Comparison of ENCODE assay signal across 21 mouse cellular contexts in the genomic region with DNA sequence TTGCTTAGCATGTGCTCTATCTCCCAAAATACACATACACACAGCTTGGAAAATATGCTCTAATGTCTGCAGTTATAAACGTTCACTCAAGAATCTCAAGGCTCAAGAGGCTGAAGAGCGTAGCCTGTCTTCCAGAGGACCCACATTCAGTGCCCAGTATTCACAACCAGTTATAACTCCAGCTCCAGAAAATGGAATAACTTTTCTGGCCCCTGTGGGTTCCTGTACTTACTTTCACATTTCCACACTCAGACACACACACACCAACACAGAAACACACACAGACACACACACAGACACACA. TPM values are rescaled to one million over a fixed set of nuclear protein-coding genes. Genes with fewer than 3 reads are reported as not detected.
DNase-seq lines count a peak whose midpoint lies in the region; ATAC-seq lines count a peak whose summit lies in the region.
"Had no signal": no experiment of that assay in that cellular context is flagged by ENCODE, and none has a peak within 500 bp of the region (broad histone marks: within the 10 kb centered on the region; RNA-seq: fewer than 3 reads in every experiment).

No protein-coding gene starts in this region.

- no peaks in the 10 kb centered on the region for H3K36me3 ChIP-seq in hindbrain, embryonic 13.5 days
- no peaks in the 10 kb centered on the region for H3K36me3 ChIP-seq in hindbrain, embryonic 11.5 days (ENCODE audit: control insufficient read depth, insufficient read depth, low read length)
- no peaks in the 10 kb centered on the region for H3K36me3 ChIP-seq in midbrain, embryonic 13.5 days
- no peaks in the 10 kb centered on the region for H3K36me3 ChIP-seq in midbrain, embryonic 11.5 days (ENCODE audit: control insufficient read depth, insufficient read depth, low read length)
- H3K36me3 ChIP-seq in midbrain, embryonic 16.5 days (ENCODE audit: control insufficient read depth, insufficient read depth, low read length) = no peaks in the 10 kb centered on the region
- no peaks in the 10 kb centered on the region for H3K36me3 ChIP-seq in neural tube, embryonic 15.5 days
- H3K36me3 ChIP-seq: embryonic facial prominence, embryonic 13.5 days; heart, embryonic 13.5 days had no signal

- H3K27me3 ChIP-seq in hindbrain, embryonic 13.5 days = no peaks in the 10 kb centered on the region
- no peaks in the 10 kb centered on the region for H3K27me3 ChIP-seq in hindbrain, embryonic 11.5 days (ENCODE audit: control insufficient read depth, insufficient read depth, low read length)
- no peaks in the 10 kb centered on the region for H3K27me3 ChIP-seq in midbrain, embryonic 13.5 days
- H3K27me3 ChIP-seq in midbrain, embryonic 11.5 days (ENCODE audit: control insufficient read depth, insufficient read depth, low read length) = no peaks in the 10 kb centered on the region
- no peaks in the 10 kb centered on the region for H3K27me3 ChIP-seq in midbrain, embryonic 16.5 days (ENCODE audit: control insufficient read depth, insufficient read depth, low read depth, low read length)
- no peaks in the 10 kb centered on the region for H3K27me3 ChIP-seq in neural tube, embryonic 15.5 days (replicated peaks)
- H3K27me3 ChIP-seq: embryonic facial prominence, embryonic 13.5 days; heart, embryonic 13.5 days had no signal

- peaks cover 4% of the 10 kb centered on the region for H3K4me1 ChIP-seq in hindbrain, embryonic 13.5 days (replicated peaks)
- H3K4me1 ChIP-seq in hindbrain, embryonic 11.5 days (replicated peaks; ENCODE audit: control insufficient read depth, insufficient read depth, low read length) = no peaks in the 10 kb centered on the region
- H3K4me1 ChIP-seq in midbrain, embryonic 13.5 days (replicated peaks) = peaks cover 10% of the 10 kb centered on the region
- H3K4me1 ChIP-seq in midbrain, embryonic 11.5 days (ENCODE audit: control insufficient read depth, insufficient read depth, low read length) = no peaks in the 10 kb centered on the region; the same call in 1 of the 2 replicates
- H3K4me1 ChIP-seq in midbrain, embryonic 16.5 days (ENCODE audit: control insufficient read depth, insufficient read depth, low read length) = peaks cover 13% of the 10 kb centered on the region
- H3K4me1 ChIP-seq in neural tube, embryonic 15.5 days = no peaks in the 10 kb centered on the region
- H3K4me1 ChIP-seq: heart, embryonic 13.5 days had no signal

- 0 out of 2 replicates have a peak overlapping the region, but pooled peaks have one; percentile 12 for H3K27ac ChIP-seq in hindbrain, embryonic 13.5 days
- no peak overlapping the region for H3K27ac ChIP-seq in hindbrain, embryonic 11.5 days (ENCODE audit: low read depth, low read length)
- peak overlapping the region; percentile 64; the same call in 1 of the 2 replicates for H3K27ac ChIP-seq in midbrain, embryonic 13.5 days
- no peak overlapping the region for H3K27ac ChIP-seq in midbrain, embryonic 11.5 days (ENCODE audit: low read depth, low read length)
- H3K27ac ChIP-seq in midbrain, embryonic 16.5 days (ENCODE audit: low read length) = peak overlapping the region; percentile 68
- no peak overlapping the region for H3K27ac ChIP-seq in neural tube, embryonic 15.5 days (replicated peaks)
- H3K27ac ChIP-seq: embryonic facial prominence, embryonic 13.5 days; gastrocnemius, adult 2 months; heart, embryonic 13.5 days had no signal

- no peak overlapping the region for H3K4me3 ChIP-seq in hindbrain, embryonic 13.5 days
- H3K4me3 ChIP-seq in hindbrain, embryonic 11.5 days (ENCODE audit: low read depth, low read length) = no peak overlapping the region
- no peak overlapping the region for H3K4me3 ChIP-seq in midbrain, embryonic 13.5 days (replicated peaks)
- no peak overlapping the region for H3K4me3 ChIP-seq in midbrain, embryonic 11.5 days (ENCODE audit: low read depth, low read length)
- no peak overlapping the region for H3K4me3 ChIP-seq in midbrain, embryonic 16.5 days (ENCODE audit: low read depth, low read length)
- H3K4me3 ChIP-seq in neural tube, embryonic 15.5 days (replicated peaks) = no peak overlapping the region
- H3K4me3 ChIP-seq: embryonic facial prominence, embryonic 13.5 days; gastrocnemius, adult 2 months; heart, embryonic 13.5 days had no signal

- no peak for DNase-seq in hindbrain, embryonic 11.5 days (ENCODE audit: low spot score)
- no peak for DNase-seq in midbrain, embryonic 11.5 days (ENCODE audit: low spot score, missing footprints)
- DNase-seq: adrenal gland, adult 2 months; adrenal gland, postnatal 25 days; cerebellum, adult 18-20 months; cerebellum, adult 9-11 months; cerebellum, postnatal 36 days; gastrocnemius, adult 2 months; gastrocnemius, postnatal 25 days; heart, adult 11 months; heart, postnatal 36 days had no signal

- H3K9me3 ChIP-seq in hindbrain, embryonic 13.5 days = no peaks in the 10 kb centered on the region
- H3K9me3 ChIP-seq in hindbrain, embryonic 11.5 days (ENCODE audit: control insufficient read depth, low read length) = no peaks in the 10 kb centered on the region
- no peaks in the 10 kb centered on the region; the same call in 1 of the 2 replicates for H3K9me3 ChIP-seq in midbrain, embryonic 13.5 days
- H3K9me3 ChIP-seq in midbrain, embryonic 11.5 days (ENCODE audit: control insufficient read depth, low read length) = no peaks in the 10 kb centered on the region
- no peaks in the 10 kb centered on the region for H3K9me3 ChIP-seq in midbrain, embryonic 16.5 days (replicated peaks; ENCODE audit: control insufficient read depth, low read length, poor library complexity, severe bottlenecking)
- H3K9me3 ChIP-seq in neural tube, embryonic 15.5 days (replicated peaks) = no peaks in the 10 kb centered on the region
- H3K9me3 ChIP-seq: embryonic facial prominence, embryonic 13.5 days; heart, embryonic 13.5 days had no signal

- peak; percentile 57 for ATAC-seq in hindbrain, embryonic 13.5 days (ENCODE audit: low FRiP score)
- no peak for ATAC-seq in hindbrain, embryonic 11.5 days (ENCODE audit: low FRiP score)
- peak; percentile 46 for ATAC-seq in midbrain, embryonic 13.5 days
- no peak for ATAC-seq in midbrain, embryonic 11.5 days (ENCODE audit: low FRiP score)
- peak; percentile 61; the same call in 1 of the 2 replicates for ATAC-seq in midbrain, embryonic 16.5 days
- 0 out of 2 replicates have a peak, but pooled peaks have one; percentile 17 for ATAC-seq in neural tube, embryonic 15.5 days (ENCODE audit: low FRiP score)
- ATAC-seq in monocyte, adult 5-6 weeks (replicated peaks; ENCODE audit: insufficient number of reproducible peaks, low FRiP score, low TSS enrichment, poor library complexity, severe bottlenecking) = no peak
- ATAC-seq: intestine, embryonic 16.5 days had no signal

- no peak overlapping the region for H3K9ac ChIP-seq in hindbrain, embryonic 13.5 days
- no peak overlapping the region for H3K9ac ChIP-seq in hindbrain, embryonic 11.5 days (ENCODE audit: low read depth, low read length)
- H3K9ac ChIP-seq in midbrain, embryonic 13.5 days (replicated peaks) = no peak overlapping the region
- H3K9ac ChIP-seq in midbrain, embryonic 11.5 days (ENCODE audit: low read length) = no peak overlapping the region
- 0 out of 2 replicates have a peak overlapping the region, but pooled peaks have one; percentile 10 for H3K9ac ChIP-seq in midbrain, embryonic 16.5 days (ENCODE audit: low read depth, low read length)
- H3K9ac ChIP-seq in neural tube, embryonic 15.5 days (replicated peaks) = no peak overlapping the region
- H3K9ac ChIP-seq: embryonic facial prominence, embryonic 13.5 days; heart, embryonic 13.5 days had no signal

- WGBS in hindbrain, embryonic 13.5 days = 84% methylated on average over 2 of the region's 2 CpGs
- WGBS in hindbrain, embryonic 11.5 days = 82% methylated on average over 2 of the region's 2 CpGs
- WGBS in midbrain, embryonic 13.5 days = 75% methylated on average over 2 of the region's 2 CpGs
- 87% methylated on average over 2 of the region's 2 CpGs for WGBS in midbrain, embryonic 11.5 days
- WGBS in midbrain, embryonic 16.5 days = 56% methylated on average over 2 of the region's 2 CpGs
- WGBS in neural tube, embryonic 15.5 days = 62% methylated on average over 2 of the region's 2 CpGs

- H3K4me2 ChIP-seq in hindbrain, embryonic 13.5 days = no peak overlapping the region
- H3K4me2 ChIP-seq in hindbrain, embryonic 11.5 days (replicated peaks; ENCODE audit: low read depth, low read length) = no peak overlapping the region
- 0 out of 2 replicates have a peak overlapping the region, but pooled peaks have one; percentile 11 for H3K4me2 ChIP-seq in midbrain, embryonic 13.5 days (replicated peaks)
- H3K4me2 ChIP-seq in midbrain, embryonic 11.5 days = no peak overlapping the region
- H3K4me2 ChIP-seq in midbrain, embryonic 16.5 days (ENCODE audit: low read length) = no peak overlapping the region
- no peak overlapping the region for H3K4me2 ChIP-seq in neural tube, embryonic 15.5 days
- H3K4me2 ChIP-seq: embryonic facial prominence, embryonic 13.5 days; heart, embryonic 13.5 days had no signal

RNA-seq across cellular contexts. Expression of a gene that starts 28.2 kb away (rescaled TPM):
- not detected in 2 replicates for polyA plus RNA-seq in hindbrain, embryonic 13.5 days (2015; fragmentation: Nextera tagmentation; extraction: Ambion mirVana)
- polyA plus RNA-seq in hindbrain, embryonic 11.5 days (2014; fragmentation: Nextera tagmentation; extraction: Ambion mirVana) = 0.10 TPM in 1 of 2 replicates, not detected in the other
- polyA plus RNA-seq in midbrain, embryonic 13.5 days (2015; fragmentation: Nextera tagmentation; extraction: Ambion mirVana) = 0.13 TPM in 2 replicates
- 0.14 TPM in 1 of 2 replicates, not detected in the other for polyA plus RNA-seq in midbrain, embryonic 11.5 days (2014; fragmentation: Nextera tagmentation; extraction: Ambion mirVana)
- 0.32 and 0.36 TPM in 2 replicates for polyA plus RNA-seq in midbrain, embryonic 16.5 days (2015; fragmentation: Nextera tagmentation; extraction: Ambion mirVana)
- 0.09 and 0.44 TPM in 2 replicates for polyA plus RNA-seq in neural tube, embryonic 15.5 days (2015; fragmentation: Nextera tagmentation; extraction: Ambion mirVana)
- not detected in 3 replicates for total RNA-seq in monocyte, adult 5-6 weeks (2017)
- total RNA-seq: adrenal gland, adult 2 months; adrenal gland, postnatal 25 days; ES-E14; gastrocnemius, adult 2 months; gastrocnemius, postnatal 25 days; heart, postnatal 36 days had no signal
- polyA plus RNA-seq: adrenal gland, adult 2 months; embryonic facial prominence, embryonic 13.5 days; heart, embryonic 13.5 days; heart, postnatal 0 days; intestine, embryonic 16.5 days had no signal

Comparison
In these comparisons a context has a peak if more than half of its experiments do, and no peak if none do; other contexts are left out.
1. ATAC-seq: peak in hindbrain, embryonic 13.5 days (single experiment), midbrain, embryonic 13.5 days (single experiment), midbrain, embryonic 16.5 days (single experiment) and neural tube, embryonic 15.5 days (single experiment); none in hindbrain, embryonic 11.5 days (single experiment), midbrain, embryonic 11.5 days (single experiment) and monocyte, adult 5-6 weeks (single experiment).
2. H3K27ac ChIP-seq: peak in hindbrain, embryonic 13.5 days (single experiment), midbrain, embryonic 13.5 days (single experiment) and midbrain, embryonic 16.5 days (single experiment); none in hindbrain, embryonic 11.5 days (single experiment), midbrain, embryonic 11.5 days (single experiment) and neural tube, embryonic 15.5 days (single experiment).